Mouse (Mus musculus): ENCODE data around the gene Abca17. TPM values are rescaled to one million over a fixed set of nuclear protein-coding genes. Genes with fewer than 3 reads are reported as not detected.

Abca17 gene
- polyA plus RNA-seq, 1 experiment from 2014 or later = not detected

DNA sequence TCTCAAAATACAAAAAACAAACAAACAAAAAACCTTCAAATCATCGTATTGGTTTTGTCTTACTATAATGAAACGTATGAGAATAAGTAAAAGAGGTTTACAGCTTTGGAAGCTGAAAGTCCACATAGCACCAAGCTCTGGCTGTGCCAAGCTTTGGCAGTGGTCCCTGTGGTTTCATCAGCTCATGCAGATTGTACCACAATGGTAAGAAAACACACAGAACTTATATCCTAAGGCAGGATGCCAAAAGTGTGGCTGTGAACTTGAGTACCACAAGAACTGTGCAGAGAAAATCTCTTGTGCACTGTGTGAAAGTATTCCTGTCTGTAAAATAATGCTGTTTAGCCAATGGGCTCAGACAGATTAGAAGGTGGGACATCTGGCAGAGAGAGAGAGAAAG is 1.7 kb downstream of the Abca17 start:
- H3K9ac ChIP-seq = no peak overlapping the region
- H3K9me3 ChIP-seq (ENCODE audit: low read depth, low read length) = no peaks in the 10 kb centered on the region
- TF ChIP-seq CTCF (IDR thresholded peaks at IDR 0.05; ENCODE audit: low read depth) = no peak
- DNase-seq (no peak), ATAC-seq (ENCODE audit: insufficient read depth) (no peak)
- WGBS = 66% methylated on average over 2 of the region's 2 CpGs
- H3K4me1 ChIP-seq (ENCODE audit: insufficient read depth) = peaks cover 6% of the 10 kb centered on the region; the same call in 1 of the 2 replicates
- no peak overlapping the region for H3K27ac ChIP-seq (ENCODE audit: low read depth)
- no peak overlapping the region for H3K4me2 ChIP-seq
- H3K36me3 ChIP-seq (ENCODE audit: insufficient read depth) = no peaks in the 10 kb centered on the region
- H3K4me3 ChIP-seq (ENCODE audit: low read depth, low read length) = no peak overlapping the region
- H3K27me3 ChIP-seq (ENCODE audit: insufficient read depth, low read length) = peaks cover 24% of the 10 kb centered on the region

DNA sequence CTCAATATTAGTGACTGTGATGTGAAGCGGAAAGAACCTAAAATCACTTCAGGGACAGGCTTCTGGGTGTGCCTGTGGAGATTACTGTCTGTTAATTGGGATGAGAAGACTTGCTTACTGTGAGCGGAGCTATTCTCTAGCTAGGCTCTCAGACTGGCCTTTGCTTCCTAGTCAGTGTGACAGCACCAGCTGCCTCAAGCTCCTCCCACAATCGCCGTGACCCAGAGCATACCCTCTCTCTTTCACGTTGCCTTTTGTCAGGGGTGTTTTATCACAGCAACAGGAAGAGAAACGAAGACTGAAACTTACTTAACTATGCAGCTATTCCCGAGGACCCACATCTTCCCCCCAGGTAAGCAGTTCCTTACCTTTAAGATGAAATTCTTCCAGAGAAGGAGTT is 4.0 kb downstream of the Abca17 start:
- Histone ChIP-seq H3K4me1 (ENCODE audit: insufficient read depth) (no peaks in the 10 kb centered on the region), H3K4me2 (no peak overlapping the region), H3K9ac (no peak overlapping the region), H3K9me3 (ENCODE audit: low read depth, low read length) (no peaks in the 10 kb centered on the region), H3K27me3 (ENCODE audit: insufficient read depth, low read length) (peaks cover 21% of the 10 kb centered on the region), H3K36me3 (ENCODE audit: insufficient read depth) (no peaks in the 10 kb centered on the region), H3K4me3 (ENCODE audit: low read depth, low read length) (no peak overlapping the region), H3K27ac (ENCODE audit: low read depth) (no peak overlapping the region)
- ATAC-seq (ENCODE audit: insufficient read depth) (no peak), DNase-seq (no peak)
- 45% methylated on average over 7 of the region's 7 CpGs for WGBS
- TF ChIP-seq CTCF (IDR thresholded peaks at IDR 0.05; ENCODE audit: low read depth) = no peak

DNA sequence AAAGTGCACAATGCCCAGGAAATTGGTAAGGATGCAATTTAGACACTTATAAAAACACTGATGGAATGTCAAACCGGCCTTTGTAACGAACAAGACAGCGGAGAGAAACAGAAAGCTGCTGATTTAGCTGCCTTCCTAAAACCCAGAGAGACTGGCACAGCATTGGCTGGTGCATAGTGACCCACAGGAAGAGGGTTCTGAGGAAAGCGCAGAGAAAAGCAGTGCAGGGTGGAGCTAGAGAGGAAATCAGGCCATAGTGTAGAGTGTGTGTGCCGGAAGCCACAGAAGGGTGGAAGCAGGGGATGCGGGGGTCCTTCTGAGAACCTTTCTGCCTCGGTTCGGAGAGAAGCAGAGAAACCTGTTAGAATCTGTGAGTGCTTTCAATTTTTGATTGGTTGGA is 6.2 kb downstream of the Abca17 start:
- no peak for TF ChIP-seq CTCF (IDR thresholded peaks at IDR 0.05; ENCODE audit: low read depth)
- Histone ChIP-seq H3K4me2 (no peak overlapping the region), H3K9me3 (ENCODE audit: low read depth, low read length) (no peaks in the 10 kb centered on the region), H3K4me1 (ENCODE audit: insufficient read depth) (no peaks in the 10 kb centered on the region), H3K36me3 (ENCODE audit: insufficient read depth) (no peaks in the 10 kb centered on the region), H3K27me3 (ENCODE audit: insufficient read depth, low read length) (peaks cover under 1% of the 10 kb centered on the region; the same call in 1 of the 2 replicates), H3K4me3 (ENCODE audit: low read depth, low read length) (no peak overlapping the region), H3K9ac (no peak overlapping the region), H3K27ac (ENCODE audit: low read depth) (no peak overlapping the region)
- DNase-seq (no peak), ATAC-seq (ENCODE audit: insufficient read depth) (no peak)
- 85% methylated on average over 8 of the region's 8 CpGs for WGBS

DNA sequence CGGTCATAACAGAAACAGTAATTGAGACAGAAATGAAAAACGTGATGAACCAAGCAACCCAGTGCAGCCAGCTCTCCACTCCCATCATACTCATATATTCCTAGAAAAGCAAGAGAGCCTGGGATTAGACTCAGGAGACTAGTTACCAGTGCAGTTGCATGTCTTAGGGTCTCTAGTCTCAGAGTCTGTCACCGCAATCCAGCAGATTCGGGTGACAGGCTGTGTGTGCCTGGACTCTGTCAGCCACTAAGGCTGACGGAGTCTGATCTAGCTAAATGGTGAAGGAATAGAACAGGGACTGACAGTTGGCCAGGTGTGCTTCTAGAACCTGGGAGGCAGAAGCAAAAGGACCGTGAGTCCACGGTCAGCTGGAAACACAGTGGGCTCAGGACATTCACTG is 23.2 kb downstream of the Abca17 start:
- Histone ChIP-seq H3K4me1 (ENCODE audit: insufficient read depth) (no peaks in the 10 kb centered on the region), H3K9me3 (ENCODE audit: low read depth, low read length) (no peaks in the 10 kb centered on the region; the same call in 1 of the 2 replicates), H3K4me3 (ENCODE audit: low read depth, low read length) (no peak overlapping the region), H3K36me3 (ENCODE audit: insufficient read depth) (no peaks in the 10 kb centered on the region), H3K27ac (ENCODE audit: low read depth) (no peak overlapping the region), H3K4me2 (no peak overlapping the region), H3K9ac (no peak overlapping the region), H3K27me3 (ENCODE audit: insufficient read depth, low read length) (no peaks in the 10 kb centered on the region)
- no peak for DNase-seq
- no peak for ATAC-seq (ENCODE audit: insufficient read depth)
- TF ChIP-seq CTCF (IDR thresholded peaks at IDR 0.05; ENCODE audit: low read depth) = no peak
- WGBS = 79% methylated on average over 7 of the region's 7 CpGs

DNA sequence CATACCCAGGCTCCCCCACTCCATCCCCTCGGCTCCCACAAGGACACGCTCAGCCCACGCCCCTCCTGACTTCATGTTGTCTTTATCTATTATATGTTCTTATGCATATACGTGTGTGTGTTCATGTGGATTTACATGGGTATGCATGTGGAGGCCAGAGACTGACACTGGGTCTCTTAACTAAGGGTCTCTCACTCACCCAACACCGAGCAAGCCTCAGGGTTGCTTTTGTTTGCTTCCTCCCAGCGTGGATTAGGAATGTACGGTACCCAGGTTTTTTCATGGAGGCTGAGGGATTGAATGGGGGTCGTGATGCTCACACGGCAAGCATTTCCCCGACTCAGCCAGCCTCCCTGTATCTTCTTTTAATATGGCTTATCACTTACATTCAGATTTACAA is 25.8 kb downstream of the Abca17 start:
- Histone ChIP-seq H3K9ac (no peak overlapping the region), H3K9me3 (ENCODE audit: low read depth, low read length) (no peaks in the 10 kb centered on the region; the same call in 1 of the 2 replicates), H3K27me3 (ENCODE audit: insufficient read depth, low read length) (no peaks in the 10 kb centered on the region), H3K4me3 (ENCODE audit: low read depth, low read length) (no peak overlapping the region), H3K27ac (ENCODE audit: low read depth) (no peak overlapping the region), H3K4me1 (ENCODE audit: insufficient read depth) (no peaks in the 10 kb centered on the region), H3K36me3 (ENCODE audit: insufficient read depth) (no peaks in the 10 kb centered on the region), H3K4me2 (no peak overlapping the region)
- no peak for TF ChIP-seq CTCF (IDR thresholded peaks at IDR 0.05; ENCODE audit: low read depth)
- ATAC-seq (ENCODE audit: insufficient read depth) (no peak), DNase-seq (no peak)
- WGBS = 81% methylated on average over 10 of the region's 10 CpGs

DNA sequence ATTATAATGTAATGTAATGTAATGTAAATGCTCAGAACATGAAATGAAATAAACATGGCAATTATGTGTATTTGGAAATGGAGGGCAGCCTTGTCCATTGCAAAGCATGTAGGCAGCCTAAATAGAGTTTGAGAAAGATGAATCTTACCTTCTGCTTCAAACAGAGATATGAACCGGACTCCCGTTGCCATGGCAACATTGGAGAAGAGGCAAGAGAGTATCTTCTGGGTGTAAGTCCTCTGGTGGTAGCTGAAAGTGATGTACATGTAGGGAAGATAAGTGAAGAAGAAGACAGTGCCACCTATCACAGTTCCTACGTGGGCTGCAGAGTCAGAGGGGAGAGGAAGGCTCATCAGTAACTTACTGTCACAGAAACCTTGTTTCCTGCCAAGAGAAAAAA is 30.0 kb downstream of the Abca17 start:
- ATAC-seq (ENCODE audit: insufficient read depth) (no peak), DNase-seq (no peak)
- Histone ChIP-seq H3K4me2 (no peak overlapping the region), H3K27ac (ENCODE audit: low read depth) (no peak overlapping the region), H3K9ac (no peak overlapping the region), H3K36me3 (ENCODE audit: insufficient read depth) (no peaks in the 10 kb centered on the region), H3K27me3 (ENCODE audit: insufficient read depth, low read length) (no peaks in the 10 kb centered on the region), H3K4me3 (ENCODE audit: low read depth, low read length) (no peak overlapping the region), H3K9me3 (ENCODE audit: low read depth, low read length) (no peaks in the 10 kb centered on the region; the same call in 1 of the 2 replicates), H3K4me1 (ENCODE audit: insufficient read depth) (no peaks in the 10 kb centered on the region)
- no peak for TF ChIP-seq CTCF (IDR thresholded peaks at IDR 0.05; ENCODE audit: low read depth)
- WGBS = 83% methylated on average over 3 of the region's 3 CpGs

DNA sequence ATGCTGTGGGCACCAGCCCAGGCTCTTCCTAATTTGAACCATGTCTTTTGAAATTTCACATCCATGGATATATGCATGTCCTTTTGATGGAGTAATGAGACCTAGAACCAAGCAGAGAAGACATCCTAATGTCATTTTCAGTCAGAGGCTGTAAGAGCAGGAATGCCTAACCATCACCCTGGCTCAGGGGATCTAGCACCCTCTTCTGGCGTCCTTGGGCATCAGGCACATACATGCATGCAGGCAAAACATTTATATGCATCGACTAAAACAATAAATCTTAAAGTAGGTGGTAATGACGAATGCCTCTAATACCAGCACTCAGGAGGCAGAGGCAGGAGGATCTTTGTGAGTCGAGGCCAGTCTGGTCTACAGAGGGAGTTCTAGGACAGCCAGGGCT is 43.4 kb downstream of the Abca17 start:
- Histone ChIP-seq H3K4me3 (ENCODE audit: low read depth, low read length) (no peak overlapping the region), H3K9me3 (ENCODE audit: low read depth, low read length) (no peaks in the 10 kb centered on the region), H3K27me3 (ENCODE audit: insufficient read depth, low read length) (no peaks in the 10 kb centered on the region), H3K27ac (ENCODE audit: low read depth) (no peak overlapping the region), H3K9ac (no peak overlapping the region), H3K4me1 (ENCODE audit: insufficient read depth) (no peaks in the 10 kb centered on the region), H3K4me2 (no peak overlapping the region), H3K36me3 (ENCODE audit: insufficient read depth) (no peaks in the 10 kb centered on the region)
- DNase-seq (peak; percentile 13), ATAC-seq (ENCODE audit: insufficient read depth) (no peak)
- peak; percentile 51 for TF ChIP-seq CTCF (IDR thresholded peaks at IDR 0.05; ENCODE audit: low read depth)
- WGBS = 48% methylated on average over 4 of the region's 4 CpGs

DNA sequence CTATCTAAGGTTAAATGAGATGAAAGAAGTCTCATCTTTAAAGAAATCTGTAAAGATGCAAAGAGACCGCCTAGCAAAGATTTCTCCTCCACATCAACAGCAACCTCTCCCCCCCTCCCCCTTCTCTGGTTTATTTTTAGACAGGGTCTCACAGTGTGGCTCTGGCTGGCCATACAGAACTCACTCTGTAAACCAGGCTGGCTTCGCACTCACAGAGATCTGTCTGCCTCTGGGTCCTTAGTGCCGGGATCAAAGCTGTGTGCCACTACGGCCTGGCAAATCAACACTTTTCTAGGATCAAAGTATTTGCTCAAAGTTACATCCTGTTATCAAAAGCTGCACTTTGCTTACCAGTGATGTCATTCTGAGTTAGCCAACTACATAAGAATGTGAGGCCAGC is 50.2 kb downstream of the Abca17 start:
- H3K27ac ChIP-seq (ENCODE audit: low read depth) = no peak overlapping the region
- no peak for ATAC-seq (ENCODE audit: insufficient read depth)
- H3K36me3 ChIP-seq (ENCODE audit: insufficient read depth) = no peaks in the 10 kb centered on the region
- no peaks in the 10 kb centered on the region for H3K4me1 ChIP-seq (ENCODE audit: insufficient read depth)
- no peaks in the 10 kb centered on the region for H3K9me3 ChIP-seq (ENCODE audit: low read depth, low read length)
- no peak for TF ChIP-seq CTCF (IDR thresholded peaks at IDR 0.05; ENCODE audit: low read depth)
- no peak for DNase-seq
- WGBS = 44% methylated on average over 4 of the region's 4 CpGs
- H3K9ac ChIP-seq = no peak overlapping the region
- H3K27me3 ChIP-seq (ENCODE audit: insufficient read depth, low read length) = no peaks in the 10 kb centered on the region
- no peak overlapping the region for H3K4me2 ChIP-seq
- H3K4me3 ChIP-seq (ENCODE audit: low read depth, low read length) = no peak overlapping the region

Measured in lung, embryonic 14.5 days (tissue).